Mouse (Mus musculus) gastrocnemius, postnatal 4 days (tissue): ENCODE measurements around the gene Cyb561. TPM values are rescaled to one million over a fixed set of nuclear protein-coding genes. Genes with fewer than 3 reads are reported as not detected.

ENCODE experiments used
- DNase-seq, 2 experiments: peaks; one replicate each; pipeline ENCODE4 v3.0.0; 2021 to 2022; ENCODE audit warnings: low spot score in 2 of 2, mixed read lengths in 2 of 2
- total RNA-seq, 2 experiments: library from RNA; stranded (reverse); gene quantifications; 2 replicates each; pipeline ENCODE4 v1.2.3; 2021

The Cyb561 gene
- total RNA-seq, 2 experiments from 2014 or later, result 4.9 to 5.0 TPM

DNA sequence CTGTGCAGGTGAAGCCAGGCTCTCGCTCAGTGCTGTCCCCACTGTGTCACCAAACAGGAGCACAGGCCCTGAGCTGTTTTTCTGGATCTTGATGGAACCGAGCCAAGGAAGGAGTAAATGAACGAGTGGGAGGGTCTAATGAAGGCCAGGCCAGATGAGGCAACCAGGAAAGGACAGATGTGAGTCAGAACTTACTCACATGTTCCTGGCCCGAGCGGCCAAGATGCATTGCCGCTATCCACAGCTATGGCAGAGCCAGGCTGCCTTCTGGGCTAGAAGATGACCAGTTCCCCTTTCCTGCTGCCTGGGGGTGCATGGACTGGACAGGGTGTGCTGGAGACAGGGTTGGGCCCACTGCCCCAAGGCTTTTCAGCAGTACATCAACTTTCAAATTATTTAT lies 266 bp upstream of the Cyb561 start:
- no peak for DNase-seq

DNA sequence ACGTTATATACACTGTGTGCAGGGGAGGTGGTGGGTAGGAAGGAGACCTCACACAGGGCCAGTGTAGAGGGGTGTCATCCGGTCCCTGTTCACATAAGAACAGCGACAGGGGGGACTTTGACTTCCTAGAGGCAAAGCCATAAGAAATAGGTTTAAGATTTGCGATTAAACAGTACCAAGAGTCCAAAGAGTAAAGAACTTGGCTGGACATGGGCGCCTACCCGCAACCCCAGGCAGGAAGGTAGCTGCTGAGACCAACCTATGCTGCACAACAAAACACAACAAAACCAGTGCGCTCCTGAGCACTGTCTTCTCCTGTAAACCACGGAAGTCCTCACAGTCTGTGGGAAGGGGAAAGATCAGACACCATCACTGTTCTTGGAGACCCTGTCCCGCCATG lies 1.0 kb downstream of the Cyb561 start:
- no peak for DNase-seq

DNA sequence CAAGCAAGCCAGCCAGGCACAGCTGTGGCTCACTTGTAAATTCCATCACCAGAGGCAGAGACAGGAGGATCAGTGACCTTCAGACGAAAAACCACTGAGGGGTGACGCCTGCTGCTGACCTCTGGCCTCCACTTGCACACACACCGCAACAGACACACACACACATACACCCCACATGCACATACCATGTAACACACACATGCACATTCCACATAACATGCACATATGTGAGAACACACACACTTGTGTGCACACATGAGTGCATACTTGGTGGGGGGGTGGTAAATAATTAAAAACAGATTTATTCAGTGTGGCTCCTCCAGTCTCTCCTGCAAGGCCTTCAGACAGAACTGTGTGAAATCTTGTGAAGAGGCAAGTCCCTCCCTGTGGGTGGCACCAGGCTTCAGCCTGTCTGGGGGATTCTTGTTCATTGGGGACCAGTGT lies 1.5 kb downstream of the Cyb561 start:
- DNase-seq, result no peak

DNA sequence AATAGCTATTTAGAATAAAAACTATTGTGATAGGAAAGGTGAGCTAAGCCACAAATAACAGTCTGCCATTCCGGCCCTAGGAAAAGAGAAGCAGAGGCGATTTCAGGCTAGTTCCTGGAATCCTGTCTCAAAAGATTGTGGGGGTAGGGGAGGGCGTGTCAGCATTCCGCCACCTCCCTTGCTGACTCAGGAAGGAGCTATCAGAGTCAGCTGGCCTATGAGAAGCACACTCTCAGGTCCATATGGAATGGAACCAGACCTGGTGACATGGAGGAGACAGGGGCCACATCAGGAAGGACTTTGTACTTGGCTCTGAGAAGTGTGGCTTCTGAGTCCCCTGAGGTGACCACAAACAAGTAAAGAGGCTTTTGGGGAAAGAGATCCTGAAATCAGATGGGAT lies 2.6 kb downstream of the Cyb561 start:
- DNase-seq, result no peak

DNA sequence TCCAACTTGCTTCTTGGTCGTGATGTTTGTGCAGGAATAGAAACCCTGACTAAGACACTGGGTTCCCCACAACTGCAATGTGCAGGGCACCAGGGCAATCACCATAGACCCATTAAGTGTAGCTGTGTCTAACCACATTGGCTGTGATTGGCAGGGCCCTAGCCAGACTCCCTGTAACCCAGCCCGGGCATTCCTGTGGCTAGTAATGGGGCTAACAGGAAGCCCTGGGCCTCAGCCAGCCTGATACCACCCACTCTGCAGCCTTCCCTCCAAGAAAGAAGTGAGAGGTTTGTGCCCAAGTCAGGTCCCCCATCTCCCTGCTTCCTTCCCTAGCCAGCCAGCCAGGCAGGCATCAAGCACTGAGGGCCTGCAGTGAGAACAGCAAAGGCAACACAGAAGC lies 4.9 kb downstream of the Cyb561 start:
- DNase-seq, result no peak

DNA sequence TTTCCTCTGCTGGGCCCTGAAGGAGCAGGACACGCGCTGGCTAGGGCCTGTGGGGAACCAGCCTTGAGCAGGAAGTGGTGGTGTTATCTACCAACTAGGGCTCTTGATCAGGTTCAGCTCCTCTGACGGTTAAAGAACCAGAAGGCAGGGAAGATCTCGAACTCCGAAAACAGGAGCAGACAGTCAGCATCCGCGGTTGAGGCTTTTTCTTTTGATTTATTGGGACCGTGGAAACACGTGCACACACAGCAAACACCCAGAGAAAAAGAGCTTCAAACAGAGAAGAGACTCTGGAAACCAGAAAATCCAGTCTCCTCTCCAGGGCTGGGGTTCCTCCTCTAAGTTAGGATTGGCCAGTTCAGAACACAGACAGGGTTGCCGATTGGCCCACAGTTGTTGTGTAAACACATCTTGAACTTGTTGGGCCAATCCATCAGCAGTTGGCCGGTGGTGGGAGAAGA lies 6.4 kb downstream of the Cyb561 start:
- DNase-seq, result no peak

DNA sequence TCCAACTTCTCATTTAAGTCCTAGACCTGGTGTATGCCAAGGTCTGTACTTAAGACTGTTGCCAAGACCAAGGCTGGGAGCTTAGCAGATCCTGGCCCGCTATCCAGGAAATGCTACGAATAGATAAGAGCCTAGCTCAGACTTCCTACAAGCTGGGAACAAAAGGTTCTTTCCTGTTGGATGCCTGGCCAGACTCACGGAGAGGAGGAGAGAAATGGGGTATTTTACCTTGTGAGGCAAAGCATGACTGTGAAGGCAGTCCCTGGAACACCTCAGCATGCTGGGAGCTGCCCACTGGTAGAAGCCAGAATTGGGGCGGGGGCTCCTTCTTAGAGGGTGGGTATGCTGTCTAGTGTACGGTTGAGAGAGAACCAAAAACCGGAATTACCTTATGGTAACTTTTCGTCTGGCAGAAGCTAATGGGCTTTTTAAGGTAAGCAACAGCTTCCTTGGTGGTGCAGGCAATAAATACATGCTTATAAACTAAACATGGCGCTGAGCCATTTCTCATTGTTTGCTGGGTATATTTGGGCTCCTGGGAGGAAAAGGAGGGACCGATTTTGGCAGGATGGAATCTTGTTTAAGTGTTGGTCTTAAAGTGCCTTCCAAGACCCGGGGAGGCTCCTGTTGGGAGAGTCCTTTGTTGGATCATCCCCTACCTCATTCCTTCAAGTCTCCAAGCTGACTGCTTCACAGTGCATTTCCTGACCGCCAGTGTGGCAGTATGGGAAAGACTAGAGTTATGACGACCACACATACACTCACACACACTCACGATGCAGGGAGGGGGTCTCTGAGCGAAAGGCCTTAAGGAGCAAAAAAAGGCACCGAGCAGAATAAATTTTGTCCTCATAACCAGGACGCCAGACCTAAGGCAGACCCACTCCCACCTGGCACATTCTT lies 8.1 kb downstream of the Cyb561 start:
- no peak for DNase-seq

DNA sequence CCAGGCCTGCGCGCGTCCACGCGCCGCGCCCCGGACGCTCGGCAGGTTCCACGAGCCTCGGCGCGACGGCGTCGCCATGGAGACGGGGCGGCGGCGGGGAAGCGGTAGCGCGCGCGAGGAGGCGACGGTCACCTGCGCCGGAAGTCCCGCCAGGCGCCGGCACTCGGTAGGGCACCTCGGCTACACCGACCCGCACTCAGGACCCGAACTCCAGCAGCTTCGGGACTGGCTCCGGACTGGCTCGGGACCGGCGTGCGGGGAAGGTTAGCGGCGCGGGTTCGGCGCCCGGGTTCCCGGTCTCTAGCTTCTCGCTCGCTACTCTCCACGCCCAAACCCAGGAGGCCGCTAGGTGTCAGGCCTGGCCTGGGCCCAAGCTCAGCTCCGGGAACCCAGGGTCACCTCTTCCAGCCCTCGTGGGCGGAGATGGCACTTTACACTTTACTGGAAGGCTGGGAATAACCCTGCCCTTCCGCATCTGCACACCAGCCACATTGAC lies 9.0 kb downstream of the Cyb561 start:
- DNase-seq, result no peak

DNA sequence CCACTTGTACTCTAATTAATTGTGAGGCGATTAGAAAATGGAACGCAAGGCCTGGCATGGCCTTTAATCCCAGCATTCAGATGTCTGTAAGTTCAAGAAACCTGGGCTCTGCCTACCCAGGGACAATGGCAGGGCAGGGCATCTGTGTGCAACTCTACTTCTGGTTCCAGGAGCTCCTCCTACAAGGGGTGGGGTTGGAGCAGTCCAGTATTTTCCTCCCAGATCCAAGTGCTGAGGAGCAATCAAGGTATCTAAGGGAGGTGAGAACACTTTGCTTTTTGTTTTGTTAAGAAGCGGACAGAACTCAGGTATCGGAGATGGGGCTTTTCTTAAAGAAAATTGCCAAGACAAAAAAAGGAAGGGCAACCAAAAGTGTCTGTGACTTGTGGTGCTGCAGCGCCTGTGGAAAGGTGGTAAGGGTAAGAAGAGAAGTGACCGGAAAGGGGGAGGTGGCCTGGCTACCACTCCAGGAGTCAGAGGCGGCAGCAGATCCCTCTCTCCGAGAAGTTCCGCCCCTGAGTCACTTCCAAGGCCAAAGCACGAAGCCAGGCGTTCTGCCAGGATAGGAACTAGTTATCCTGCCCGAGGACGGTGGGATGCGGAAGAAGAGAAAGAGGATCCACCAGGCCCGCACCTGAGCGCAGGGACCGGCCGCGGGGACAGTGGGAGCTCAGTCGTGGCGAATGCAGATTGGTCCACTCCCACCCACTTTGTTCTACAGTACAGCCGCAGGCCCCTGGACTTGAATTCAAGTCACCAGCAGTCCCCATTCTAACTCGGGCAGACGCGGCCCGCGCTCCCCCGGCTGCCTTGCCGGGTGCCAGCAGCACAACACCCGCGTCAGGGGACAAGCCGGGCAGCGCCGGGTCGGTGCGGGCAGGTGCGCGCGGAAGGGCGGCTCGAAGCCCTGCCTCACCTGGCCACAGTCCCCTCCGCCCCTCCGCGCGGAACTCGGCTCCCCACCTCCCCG lies 9.7 kb downstream of the Cyb561 start:
- peak; percentile 28 to 29 for DNase-seq

DNA sequence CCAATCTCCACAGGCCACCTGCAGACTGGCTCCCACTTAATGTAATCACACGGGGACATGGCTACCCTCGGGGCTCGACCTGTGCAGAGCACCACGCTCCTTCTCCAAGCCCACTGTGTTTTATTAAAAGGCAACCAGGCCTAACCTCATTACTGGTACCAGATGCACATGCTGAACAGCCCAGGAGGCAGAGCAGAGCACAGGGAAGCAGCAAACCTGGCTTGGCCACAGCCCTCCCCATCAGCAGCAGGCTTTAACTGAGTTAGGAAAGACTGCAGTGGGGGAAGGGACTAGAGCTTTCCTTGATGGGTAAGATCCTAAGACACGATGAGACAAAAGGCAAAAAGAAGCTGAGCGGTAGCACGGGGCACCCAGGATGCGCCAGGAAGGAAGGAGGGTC lies 11.2 kb downstream of the Cyb561 start:
- DNase-seq, result no peak

DNA sequence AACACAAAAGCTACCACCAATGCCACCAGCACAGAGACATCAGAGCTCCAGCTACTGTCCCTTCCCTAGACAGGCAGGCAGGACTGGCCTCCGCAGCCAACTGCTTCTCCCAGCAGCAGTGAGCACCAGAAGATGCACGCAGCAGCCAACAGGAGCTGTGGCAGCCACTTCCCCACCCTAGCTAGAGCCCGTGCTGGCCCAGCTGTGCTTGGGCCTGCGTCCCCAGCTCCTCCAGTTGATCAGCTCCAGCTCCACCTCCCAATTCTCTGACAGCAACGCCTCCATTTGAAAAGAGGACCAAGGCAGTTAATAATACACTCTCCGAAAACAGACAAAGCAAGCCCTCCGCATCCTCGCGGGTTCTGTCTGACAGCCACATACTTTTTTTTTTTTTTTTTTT lies 14.4 kb downstream of the Cyb561 start:
- DNase-seq, result no peak

DNA sequence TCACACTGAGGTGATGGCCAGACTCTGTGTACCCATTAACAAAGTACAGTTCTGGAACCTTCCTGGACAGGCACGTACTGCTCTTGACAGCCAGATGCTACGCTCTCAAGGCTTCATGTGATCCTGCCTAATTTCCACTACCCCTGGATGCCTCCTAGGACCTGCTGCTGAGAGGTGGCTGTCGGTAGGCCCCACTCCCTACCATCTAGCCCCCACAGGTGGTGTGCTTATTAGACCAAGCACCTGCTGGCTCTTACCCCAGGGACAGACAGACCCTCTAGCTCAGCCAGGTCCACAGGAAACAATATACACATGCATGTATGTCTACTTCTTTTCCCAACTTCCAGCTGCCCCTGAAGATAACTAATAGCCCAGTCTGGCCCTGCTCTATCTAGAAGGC lies 16.2 kb downstream of the Cyb561 start:
- DNase-seq, result no peak

DNA sequence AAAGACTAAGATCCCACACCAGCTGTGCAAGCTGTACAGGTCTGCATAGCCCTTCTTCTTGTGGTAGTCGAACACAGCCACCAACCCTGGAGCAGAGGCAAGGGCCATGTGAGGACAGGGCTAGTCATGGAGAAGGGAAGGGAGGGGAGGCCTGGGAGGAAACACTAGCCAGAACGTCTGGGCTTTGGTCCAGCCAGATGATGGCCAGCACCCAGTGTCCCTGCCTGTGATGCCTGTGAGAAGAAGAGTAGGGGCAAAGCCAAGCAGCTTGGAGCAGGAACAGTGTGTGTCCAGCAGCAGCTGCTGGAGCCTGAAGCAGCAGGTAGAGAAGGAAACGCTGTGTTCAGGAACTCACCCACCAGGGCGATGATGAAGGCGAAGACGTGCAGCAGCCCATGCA lies 16.9 kb downstream of the Cyb561 start:
- peak; percentile 61 to 85 for DNase-seq

DNA sequence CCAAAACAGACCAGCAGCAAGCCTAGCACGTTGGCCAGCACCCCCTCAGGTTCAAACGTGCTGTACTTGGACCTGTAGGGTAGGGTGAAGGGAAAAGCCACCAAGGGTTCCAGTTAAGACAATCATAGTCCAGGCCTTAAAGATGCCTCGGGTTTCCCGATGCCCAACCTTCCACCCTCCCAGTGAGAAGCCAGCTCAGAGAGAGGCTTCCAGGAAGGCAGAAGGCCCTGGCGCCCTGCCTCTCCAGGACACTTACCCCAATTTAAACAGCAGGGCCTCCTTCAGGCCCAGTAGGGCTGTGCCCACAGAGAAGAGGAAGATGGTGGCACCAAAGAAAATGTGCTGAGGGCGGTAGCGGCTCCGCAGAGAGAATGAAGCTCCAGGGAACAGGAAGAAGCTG lies 17.6 kb downstream of the Cyb561 start:
- DNase-seq, result no peak

DNA sequence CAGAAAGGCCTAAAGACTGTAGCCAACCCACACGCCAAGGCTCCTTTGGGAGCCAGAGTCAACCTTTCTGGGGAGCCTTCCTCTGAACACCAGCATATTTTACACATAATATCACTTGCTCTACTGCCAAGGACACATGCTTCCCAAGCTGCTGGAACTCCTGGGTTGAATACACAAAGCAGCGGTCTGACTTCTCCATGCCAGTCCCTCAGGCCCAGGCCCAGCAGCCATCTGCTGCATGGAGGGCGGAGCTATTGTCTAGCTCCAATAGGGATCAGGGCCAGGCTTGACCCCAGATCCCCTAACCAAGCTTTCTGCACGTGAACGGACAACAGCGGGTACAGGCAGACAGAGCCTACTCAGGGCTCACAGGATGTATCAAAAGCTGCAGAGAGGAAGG lies 18.3 kb downstream of the Cyb561 start:
- peak in 1 of 2 experiments; percentile 67 for DNase-seq

DNA sequence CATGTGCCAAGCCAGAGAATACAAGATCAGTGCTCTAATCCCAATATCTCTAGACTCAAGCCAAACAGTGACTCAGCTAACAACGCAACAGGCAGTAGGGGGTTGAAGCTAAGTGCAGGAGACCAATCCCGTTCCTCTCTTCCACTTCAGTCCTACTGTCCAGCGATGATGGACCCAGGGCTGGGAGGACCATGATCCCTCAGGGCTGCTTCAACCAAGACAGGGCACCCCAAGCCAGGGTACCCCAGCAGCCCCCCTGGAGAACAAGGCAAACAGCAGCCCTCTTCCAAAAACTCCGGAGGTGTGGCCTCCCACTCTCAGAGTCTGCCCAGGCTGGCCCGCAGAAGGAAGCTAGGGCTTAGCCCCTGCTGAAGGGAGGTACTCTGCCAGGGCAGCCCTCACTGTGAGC lies 18.8 kb downstream of the Cyb561 start:
- DNase-seq, result peak in 1 of 2 experiments; percentile 47

DNA sequence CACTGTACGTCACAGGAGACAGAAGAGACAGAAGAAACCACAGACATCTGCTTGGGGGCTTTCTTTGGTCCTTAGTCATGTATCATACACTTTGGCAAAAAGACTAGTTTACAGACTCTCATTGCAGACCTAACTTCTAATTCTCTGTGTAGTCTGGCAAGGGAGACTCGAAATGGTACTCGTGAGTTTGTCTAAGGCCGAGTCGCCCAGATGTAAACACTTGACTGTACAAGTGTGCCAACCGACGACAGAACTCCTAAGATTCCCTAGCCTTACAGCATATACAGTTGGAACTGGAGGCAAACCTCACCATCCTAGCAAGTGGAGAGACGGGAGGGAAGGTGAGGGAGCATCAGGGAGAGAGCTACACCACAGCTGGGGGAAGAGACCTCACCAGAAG lies 19.4 kb downstream of the Cyb561 start:
- DNase-seq, result no peak

DNA sequence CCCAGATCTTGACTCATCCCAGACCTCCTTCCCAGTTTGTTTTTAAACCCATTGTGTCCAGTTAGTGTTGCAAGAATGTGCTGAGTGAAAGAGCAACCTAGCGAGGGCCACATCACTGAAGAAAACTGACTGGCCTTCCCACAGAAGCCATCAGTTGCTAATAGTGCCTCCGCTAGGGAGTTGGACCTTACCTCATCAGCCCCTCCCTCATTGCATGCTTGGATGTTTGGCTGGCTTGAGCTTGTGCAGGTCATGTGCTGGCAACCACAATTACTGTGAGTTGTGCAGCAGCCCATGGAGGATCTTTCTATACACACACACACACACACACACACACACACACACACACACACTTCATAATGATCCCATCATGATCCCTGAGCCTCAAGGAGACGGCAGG lies 21.8 kb downstream of the Cyb561 start:
- DNase-seq, result no peak

DNA sequence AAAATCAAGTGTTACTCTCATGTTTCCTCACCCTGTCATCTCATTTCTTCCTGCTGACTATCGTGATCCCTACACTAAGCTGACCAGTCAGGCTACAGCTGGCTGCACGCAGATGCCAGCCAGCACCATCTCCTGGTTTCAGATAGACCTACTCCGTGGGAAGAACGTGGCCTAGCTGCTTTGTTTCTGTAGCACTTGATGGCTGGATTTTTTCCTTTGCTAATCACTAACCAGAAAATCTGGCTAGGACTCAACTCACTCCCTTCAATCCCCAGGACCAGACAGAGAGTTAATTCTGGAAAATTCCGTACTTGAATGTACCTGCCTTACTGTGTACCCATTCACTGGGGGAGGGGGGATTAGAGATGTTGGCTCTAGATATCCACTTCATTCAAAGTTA lies 25.0 kb downstream of the Cyb561 start:
- DNase-seq, result no peak

DNA sequence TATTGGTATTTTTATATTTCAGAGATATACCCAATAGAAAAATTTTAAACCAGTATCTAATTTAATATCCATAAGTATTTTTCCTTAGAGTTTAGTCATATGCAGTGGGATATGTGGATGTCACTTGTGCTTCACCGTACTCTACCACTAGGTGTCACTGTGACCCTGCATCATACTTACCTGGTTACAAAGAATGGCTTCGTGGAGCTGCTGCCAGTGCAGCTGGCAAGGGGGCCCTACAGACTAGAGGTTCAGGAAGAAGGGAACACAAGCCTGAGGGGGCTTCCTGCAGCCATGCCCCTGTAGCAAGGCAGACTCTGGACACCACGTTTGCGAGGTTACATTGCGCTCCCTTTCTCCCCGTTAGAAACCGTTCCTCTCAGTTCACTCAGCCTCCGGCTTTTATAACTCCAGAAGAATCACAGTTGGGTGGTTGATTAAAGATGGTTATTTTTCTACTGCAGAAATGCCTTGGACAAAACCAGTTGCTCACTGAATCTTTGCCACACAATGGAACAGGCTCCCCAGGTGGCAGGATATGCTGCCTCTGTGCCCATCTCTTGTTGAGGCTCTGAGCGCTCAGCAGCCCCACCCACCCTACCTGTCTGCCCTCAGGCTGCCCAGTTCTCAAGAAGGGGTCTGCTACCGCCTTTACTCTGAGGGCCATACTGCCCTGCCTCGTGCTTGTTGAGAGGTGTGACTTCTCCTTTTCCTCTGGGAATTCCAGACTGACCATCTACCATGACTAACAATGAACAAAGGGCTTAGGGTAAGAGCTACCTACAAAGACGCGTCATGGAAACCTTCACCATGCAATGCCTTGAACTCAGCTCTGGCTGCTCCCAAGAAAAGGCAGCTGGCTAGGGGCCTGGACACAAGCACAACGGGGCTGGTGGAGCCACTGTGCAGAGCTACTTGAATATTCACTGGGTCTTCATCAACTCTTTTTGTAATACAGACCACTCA lies 25.8 kb downstream of the Cyb561 start:
- DNase-seq, result peak in 1 of 2 experiments; percentile 59
